Mouse (Mus musculus) neural tube, embryonic 14.5 days (tissue): Measurements from ENCODE around the gene Slc22a17. TPM values are rescaled to one million over a fixed set of nuclear protein-coding genes. Genes with fewer than 3 reads are reported as not detected.
"Not testable (repeated sequence)": the region's sequence is repeated elsewhere in the genome, so short reads cannot be mapped to it uniquely, and the experiment has no call there.

Experiments used
- ATAC-seq: fragments of 200-750 bp; cut with Nextera tagmentation; 2 replicates; pipeline ENCODE4 v1.8.0; 2017; ENCODE audit warnings: low read depth, mild to moderate bottlenecking, moderate TSS enrichment, moderate library complexity
- H3K27ac ChIP-seq: fragments of 300-500 bp; sonication (generic); 2 replicates; pipeline ENCODE4 v1.5.1; 2014; ENCODE audit warnings: low read depth, mild to moderate bottlenecking, control low read depth, low read length, moderate library complexity, mixed read lengths
- H3K27me3 ChIP-seq: fragments of 300-500 bp; sonication (generic); 2 replicates; pipeline ENCODE4 v1.6.1; 2014; ENCODE audit warnings: low read length; ENCODE audit not compliant: control insufficient read depth, insufficient read depth
- H3K36me3 ChIP-seq: fragments of 300-500 bp; sonication (generic); 2 replicates; pipeline ENCODE4 v1.6.1; 2014; ENCODE audit warnings: low read length, mixed read lengths; ENCODE audit not compliant: control insufficient read depth, insufficient read depth
- H3K4me1 ChIP-seq: fragments of 300-500 bp; sonication (generic); 2 replicates; pipeline ENCODE4 v1.6.1; 2014; ENCODE audit warnings: low read length; ENCODE audit not compliant: control insufficient read depth, insufficient read depth
- H3K4me2 ChIP-seq: fragments of 300-500 bp; sonication (generic); 2 replicates; pipeline ENCODE4 v1.6.1; 2014; ENCODE audit warnings: mild to moderate bottlenecking, low read depth, low read length, control low read depth
- H3K4me3 ChIP-seq: fragments of 300-500 bp; sonication (generic); 2 replicates; pipeline ENCODE4 v1.5.1; 2014; ENCODE audit warnings: low read depth, low read length, control low read depth, mixed read lengths
- H3K9ac ChIP-seq: fragments of 300-500 bp; sonication (generic); replicated peaks from 2 replicates; pipeline ENCODE4 v1.6.1; 2014; ENCODE audit warnings: low read depth, mild to moderate bottlenecking, control low read depth, low read length, mixed read lengths
- H3K9me3 ChIP-seq: fragments of 300-500 bp; sonication (generic); 2 replicates; pipeline ENCODE4 v1.6.1; 2016; ENCODE audit warnings: low read length; ENCODE audit not compliant: control insufficient read depth
- WGBS: fragments of 180-500 bp; shearing (Covaris S2); extraction: QIAGEN DNeasy Blood & Tissue Kit; methylation state at CpG from one replicate; pipeline ENCODE4 v1.1.7; 2014; 5-methylcytosine and 5-hydroxymethylcytosine counted together
- polyA plus RNA-seq: library from polyadenylated mRNA; unstranded; fragments of >200 nt; fragmentation: Nextera tagmentation; extraction: Ambion mirVana; gene quantifications from 2 replicates; pipeline ENCODE4 v1.2.1, GENCODE M21; 2014

Slc22a17 gene
- polyA plus RNA-seq, 1 experiment from 2014 or later, result 122 TPM

DNA sequence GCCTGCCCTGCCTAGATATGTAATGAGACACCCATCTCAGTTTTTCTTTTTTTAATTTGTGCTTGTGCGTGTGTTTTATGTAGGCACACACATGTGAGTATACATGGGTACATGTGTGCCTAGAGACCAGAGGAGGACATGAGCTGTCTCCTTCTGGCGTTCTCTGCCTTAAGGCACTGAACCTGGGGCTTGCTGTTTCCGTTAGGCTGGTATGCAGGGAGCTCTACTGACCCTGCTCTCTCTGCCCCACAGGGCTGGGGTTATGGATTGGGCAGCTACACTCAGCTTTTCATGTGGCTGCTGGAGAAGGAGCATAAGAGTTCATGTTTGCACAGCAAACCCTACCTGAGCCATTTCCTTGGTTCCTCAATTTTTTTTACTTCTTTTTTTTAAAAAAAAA, 41.5 kb upstream of the Slc22a17 start:
- H3K36me3 ChIP-seq, result no peaks in the 10 kb centered on the region
- H3K9me3 ChIP-seq, result no peaks in the 10 kb centered on the region
- no peak overlapping the region for H3K9ac ChIP-seq
- H3K4me1 ChIP-seq, result no peaks in the 10 kb centered on the region
- H3K4me2 ChIP-seq, result no peak overlapping the region
- no peak overlapping the region for H3K27ac ChIP-seq
- WGBS, result 87% methylated on average over 3 of the region's 3 CpGs
- H3K27me3 ChIP-seq, result no peaks in the 10 kb centered on the region
- no peak overlapping the region for H3K4me3 ChIP-seq
- no peak for ATAC-seq

DNA sequence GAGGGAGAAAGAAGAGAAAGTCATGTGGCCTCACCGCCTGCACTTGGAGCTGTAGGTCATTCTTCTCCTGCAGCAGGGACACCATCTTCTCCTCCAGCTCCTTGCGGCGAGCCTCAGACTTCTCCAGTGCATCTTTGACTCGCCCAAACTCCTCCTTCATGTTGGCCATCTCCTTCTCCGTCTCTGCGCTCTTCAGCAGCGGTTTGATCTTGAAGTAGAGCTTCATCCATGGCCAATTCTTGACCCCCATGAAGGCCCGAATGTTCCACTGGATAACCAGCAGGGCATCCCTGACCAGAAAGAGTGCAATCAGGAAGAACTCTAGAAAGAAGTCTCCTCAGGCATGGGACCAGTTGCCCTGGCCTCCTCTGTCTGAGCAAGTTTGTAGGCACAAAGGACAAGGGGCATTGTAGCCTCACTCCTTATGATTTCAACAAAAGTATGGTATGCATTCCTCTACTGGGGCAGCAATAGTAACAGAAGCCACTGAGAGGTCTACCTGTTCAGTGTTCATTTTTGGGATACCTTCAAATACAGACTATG, 40.8 kb upstream of the Slc22a17 start:
- WGBS, result 92% methylated on average over 8 of the region's 8 CpGs
- Histone ChIP-seq H3K4me3 (no peak overlapping the region), H3K9me3 (no peaks in the 10 kb centered on the region), H3K27ac (no peak overlapping the region), H3K4me1 (no peaks in the 10 kb centered on the region), H3K36me3 (no peaks in the 10 kb centered on the region), H3K9ac (no peak overlapping the region), H3K4me2 (no peak overlapping the region), H3K27me3 (no peaks in the 10 kb centered on the region)
- no peak for ATAC-seq

DNA sequence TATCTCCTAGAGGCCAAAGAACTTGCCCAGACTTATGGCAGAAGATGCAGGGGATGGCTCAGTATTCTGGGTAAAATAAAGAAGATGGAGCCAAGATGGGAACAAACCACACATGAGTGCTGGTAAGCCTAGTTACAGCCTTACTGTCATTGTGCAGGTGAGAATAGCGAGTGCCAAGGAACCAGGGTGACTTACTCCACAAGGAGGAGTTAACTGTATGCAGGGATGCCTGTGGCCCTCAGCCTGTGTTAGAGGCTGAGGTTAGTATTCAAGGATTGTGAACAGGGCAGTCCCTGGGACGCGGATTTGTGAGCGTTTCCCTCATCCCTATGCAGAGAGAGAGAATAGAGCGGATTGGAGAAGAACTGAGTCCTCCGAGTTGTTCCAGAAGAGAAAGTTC, 38.7 kb upstream of the Slc22a17 start:
- no peak overlapping the region for H3K4me2 ChIP-seq
- no peak overlapping the region for H3K9ac ChIP-seq
- H3K27ac ChIP-seq, result no peak overlapping the region
- no peaks in the 10 kb centered on the region for H3K9me3 ChIP-seq
- H3K36me3 ChIP-seq, result no peaks in the 10 kb centered on the region
- H3K4me1 ChIP-seq, result no peaks in the 10 kb centered on the region
- no peaks in the 10 kb centered on the region for H3K27me3 ChIP-seq
- no peak for ATAC-seq
- H3K4me3 ChIP-seq, result no peak overlapping the region
- 86% methylated on average over 6 of the region's 6 CpGs for WGBS

DNA sequence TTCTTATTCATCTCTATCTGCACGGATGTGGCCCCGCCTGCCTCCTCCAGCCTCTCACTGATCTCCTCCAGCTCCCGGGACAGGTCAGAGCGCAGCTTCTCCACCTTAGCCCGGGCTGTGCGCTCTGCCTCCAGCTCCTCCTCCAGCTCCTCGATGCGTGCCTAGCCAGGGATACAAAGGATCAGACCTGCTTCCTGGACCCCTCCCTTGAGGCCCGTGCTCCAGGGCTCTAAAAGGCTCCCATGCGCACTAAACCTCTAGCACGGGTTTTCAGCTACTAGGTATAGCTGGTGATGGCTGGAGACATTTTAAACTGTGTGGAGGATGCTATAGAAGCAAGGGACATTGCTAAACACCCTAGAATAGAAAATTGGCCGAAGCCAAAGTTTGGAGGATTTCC, 37.6 kb upstream of the Slc22a17 start:
- no peaks in the 10 kb centered on the region for H3K4me1 ChIP-seq
- no peaks in the 10 kb centered on the region for H3K9me3 ChIP-seq
- ATAC-seq, result no peak
- no peak overlapping the region for H3K9ac ChIP-seq
- H3K36me3 ChIP-seq, result no peaks in the 10 kb centered on the region
- H3K4me3 ChIP-seq, result no peak overlapping the region
- H3K27ac ChIP-seq, result no peak overlapping the region
- H3K27me3 ChIP-seq, result no peaks in the 10 kb centered on the region
- H3K4me2 ChIP-seq, result no peak overlapping the region
- WGBS, result 64% methylated on average over 12 of the region's 12 CpGs

DNA sequence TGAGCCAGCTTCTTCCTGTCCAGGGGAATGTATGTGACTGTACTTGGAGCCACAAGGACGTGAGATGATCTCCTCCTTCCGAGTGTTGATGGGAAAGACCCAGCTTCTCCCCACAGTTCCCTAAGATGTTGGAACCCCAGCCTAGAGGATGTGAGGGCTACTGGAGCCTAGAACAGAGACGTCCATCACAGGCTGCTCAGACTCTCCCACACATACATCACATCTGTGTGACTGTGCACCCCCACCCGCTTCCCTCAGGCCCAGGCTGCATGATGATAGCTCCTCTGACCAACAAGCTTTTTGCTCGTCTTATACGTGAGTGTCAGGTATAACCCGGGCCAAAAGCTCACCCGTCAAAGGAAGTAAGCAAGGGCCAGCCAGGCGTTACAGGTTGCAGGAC, 35.8 kb upstream of the Slc22a17 start:
- WGBS, result 94% methylated on average over 9 of the region's 9 CpGs
- Histone ChIP-seq H3K27me3 (no peaks in the 10 kb centered on the region), H3K9ac (no peak overlapping the region), H3K4me2 (no peak overlapping the region), H3K4me3 (no peak overlapping the region), H3K36me3 (no peaks in the 10 kb centered on the region), H3K4me1 (no peaks in the 10 kb centered on the region), H3K9me3 (no peaks in the 10 kb centered on the region), H3K27ac (no peak overlapping the region)
- no peak for ATAC-seq

DNA sequence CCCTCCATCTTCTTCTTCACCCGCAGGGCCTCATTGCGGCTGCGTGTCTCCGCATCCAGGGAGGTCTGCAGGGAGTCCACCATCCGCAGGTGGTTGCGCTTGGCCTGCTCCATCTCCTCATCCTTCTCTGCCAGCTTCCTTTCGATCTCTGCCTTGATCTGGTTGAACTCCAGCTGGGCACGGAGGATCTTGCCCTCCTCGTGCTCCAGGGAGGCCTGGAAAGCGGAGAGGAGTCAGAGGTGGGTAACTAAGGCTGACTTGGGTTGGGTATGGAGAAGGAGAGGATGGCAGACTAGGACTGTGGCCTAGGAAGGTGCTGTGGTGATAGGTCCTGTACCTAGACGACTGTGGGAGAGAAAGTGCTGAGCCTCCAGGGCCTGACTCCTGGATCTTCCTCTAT, 34.1 kb upstream of the Slc22a17 start:
- 88% methylated on average over 7 of the region's 11 CpGs for WGBS
- H3K4me2 ChIP-seq, H3K9me3 ChIP-seq, H3K9ac ChIP-seq, ATAC-seq, H3K27me3 ChIP-seq, H3K4me1 ChIP-seq, H3K4me3 ChIP-seq, H3K36me3 ChIP-seq, H3K27ac ChIP-seq: not testable (repeated sequence)

DNA sequence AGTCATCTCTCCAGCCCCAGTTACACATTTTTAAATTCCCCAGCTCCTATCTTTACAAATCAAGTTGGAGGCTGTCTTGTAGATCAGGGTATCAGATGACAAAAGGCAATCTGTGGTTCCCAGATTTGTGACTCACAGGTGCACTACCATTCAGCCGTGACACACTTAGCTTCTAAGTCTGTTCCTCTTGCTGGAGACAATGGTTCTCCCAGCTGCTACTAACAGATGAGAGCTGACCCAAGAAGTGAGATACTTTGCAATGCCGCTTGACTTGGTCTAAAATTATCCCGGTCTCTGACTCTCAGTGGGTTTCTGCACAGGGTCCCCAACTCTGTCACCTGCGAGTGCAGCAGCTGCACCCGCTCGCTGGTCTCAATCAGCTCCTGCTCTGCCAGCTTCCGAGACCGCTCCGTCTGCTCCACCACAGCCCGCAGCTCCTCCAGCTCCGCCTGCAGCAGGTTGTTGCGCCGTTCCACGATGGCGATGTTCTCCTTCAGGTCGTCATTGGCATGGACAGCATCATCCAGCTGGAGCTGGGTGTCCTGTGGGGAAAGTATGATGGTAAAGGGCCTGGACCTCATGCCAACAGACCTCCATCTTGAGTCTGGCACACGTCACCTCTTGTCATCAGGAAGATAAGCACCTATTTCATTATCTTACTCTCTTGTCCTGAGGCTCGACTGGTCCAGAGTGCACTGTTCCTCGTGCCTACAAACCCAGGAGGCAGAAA, 33.2 kb upstream of the Slc22a17 start:
- no peak for ATAC-seq
- H3K9me3 ChIP-seq, result no peaks in the 10 kb centered on the region
- no peaks in the 10 kb centered on the region for H3K36me3 ChIP-seq
- H3K4me1 ChIP-seq, result no peaks in the 10 kb centered on the region
- H3K9ac ChIP-seq, result no peak overlapping the region
- H3K4me2 ChIP-seq, result no peak overlapping the region
- 88% methylated on average over 19 of the region's 19 CpGs for WGBS
- no peaks in the 10 kb centered on the region for H3K27me3 ChIP-seq
- H3K4me3 ChIP-seq, result no peak overlapping the region
- no peak overlapping the region for H3K27ac ChIP-seq

DNA sequence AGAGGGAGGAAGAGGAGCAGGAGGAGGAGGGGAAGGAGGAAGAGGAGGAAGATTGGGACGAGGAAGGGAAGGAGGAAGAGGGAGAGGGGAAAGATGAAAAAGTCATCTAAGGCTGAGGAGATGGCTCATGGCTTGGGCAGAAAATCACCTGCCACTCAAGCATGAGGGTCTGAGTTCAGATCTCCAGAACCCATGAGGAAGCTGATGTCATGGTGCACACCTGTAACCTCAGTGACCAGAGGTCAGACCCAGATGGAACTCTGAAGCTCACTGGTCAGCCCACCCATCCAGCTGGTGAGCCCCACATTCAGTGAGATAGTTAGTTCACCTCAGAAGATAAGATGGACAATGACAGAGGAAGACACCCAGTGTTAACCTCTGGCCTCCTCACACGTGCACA, 32.0 kb upstream of the Slc22a17 start:
- no peaks in the 10 kb centered on the region for H3K9me3 ChIP-seq
- H3K4me1 ChIP-seq, result no peaks in the 10 kb centered on the region
- H3K27ac ChIP-seq, result no peak overlapping the region
- H3K4me2 ChIP-seq, result no peak overlapping the region
- no peaks in the 10 kb centered on the region for H3K27me3 ChIP-seq
- WGBS, result 88% methylated on average over 2 of the region's 2 CpGs
- no peaks in the 10 kb centered on the region for H3K36me3 ChIP-seq
- no peak overlapping the region for H3K4me3 ChIP-seq
- H3K9ac ChIP-seq, result no peak overlapping the region
- no peak for ATAC-seq

DNA sequence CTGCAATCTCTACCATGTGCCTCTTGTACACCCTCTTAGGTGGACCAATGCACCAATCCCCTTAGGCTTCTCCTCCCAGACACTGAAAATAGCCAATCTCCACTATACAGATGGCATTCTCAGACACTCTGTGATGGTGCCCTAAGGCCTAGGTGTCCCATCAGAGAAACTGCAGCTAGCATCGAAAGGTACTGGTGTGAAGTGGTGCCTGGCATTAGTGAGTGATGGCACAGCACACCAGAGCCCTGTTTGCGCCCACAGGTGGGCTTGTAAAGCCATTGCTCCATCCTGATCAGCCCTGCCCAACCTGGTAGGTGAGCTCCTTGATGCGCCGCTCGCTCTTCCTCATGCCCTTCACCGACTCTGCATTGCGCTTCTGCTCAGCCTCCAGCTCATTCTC, 31.0 kb upstream of the Slc22a17 start:
- no peak for ATAC-seq
- H3K27ac ChIP-seq, result no peak overlapping the region
- no peak overlapping the region for H3K4me3 ChIP-seq
- H3K27me3 ChIP-seq, result no peaks in the 10 kb centered on the region
- H3K4me2 ChIP-seq, result no peak overlapping the region
- 94% methylated on average over 7 of the region's 7 CpGs for WGBS
- no peak overlapping the region for H3K9ac ChIP-seq
- no peaks in the 10 kb centered on the region for H3K36me3 ChIP-seq
- no peaks in the 10 kb centered on the region for H3K4me1 ChIP-seq
- H3K9me3 ChIP-seq, result no peaks in the 10 kb centered on the region
